Mouse (Mus musculus) ovary, postnatal 36 days (tissue): ENCODE measurements around the gene Sez6l2.

Experiments used
- DNase-seq: peaks from one replicate; pipeline ENCODE4 v3.0.0; 2022; ENCODE audit warnings: low spot score, mixed read lengths

Sez6l2 gene

DNA sequence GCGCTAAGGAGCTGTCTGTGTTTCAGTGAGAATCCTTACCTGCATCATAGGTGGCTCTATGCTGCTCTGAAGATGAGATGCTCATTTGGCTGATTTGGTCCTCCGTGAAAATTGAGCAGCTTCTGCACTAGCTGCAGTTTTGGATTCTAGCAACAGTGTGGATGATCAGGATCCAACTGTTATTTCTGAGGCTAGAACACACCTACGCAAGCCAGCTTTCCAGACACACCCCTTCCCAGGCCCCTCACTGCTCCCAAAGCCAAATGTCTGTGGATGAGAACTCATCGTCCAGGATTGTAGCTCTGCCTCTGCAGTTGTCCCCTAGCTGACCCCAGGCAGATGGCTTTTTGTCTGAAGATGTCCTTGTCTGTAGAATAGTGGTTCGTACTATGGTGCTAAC, 10.7 kb downstream of the Sez6l2 start:
- no peak for DNase-seq

GRCm38 (mm10) chr7:126961965-126962364, 11.6 kb downstream of the Sez6l2 start:
- DNase-seq: no peak

- peak; percentile 52 for DNase-seq
Observed at GRCm38 (mm10) chr7:126963548-126964286, 13.4 kb downstream of the Sez6l2 start.

DNA sequence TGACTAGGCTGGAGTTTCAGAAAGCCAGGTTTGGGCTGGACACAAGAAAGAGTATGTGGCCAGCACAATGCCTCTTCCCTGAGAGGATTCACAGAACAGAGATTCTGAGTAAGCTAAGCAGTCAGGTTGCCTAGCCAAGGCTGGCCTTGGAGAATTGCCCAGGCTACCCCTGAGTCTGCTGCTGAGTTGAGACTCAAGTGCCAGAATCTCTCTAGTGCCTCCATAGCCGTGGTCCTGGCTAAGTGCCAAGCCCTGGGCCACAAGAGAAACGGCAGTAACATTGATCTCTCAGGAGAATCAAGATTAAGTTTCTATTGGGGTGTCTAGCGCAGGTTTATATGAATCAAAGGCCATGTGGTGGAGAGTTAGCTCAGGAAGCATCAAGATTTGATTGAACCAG, 15.2 kb downstream of the Sez6l2 start:
- DNase-seq: no peak

- no peak for DNase-seq
Observed at GRCm38 (mm10) chr7:126967361-126967760, 17.0 kb downstream of the Sez6l2 start.

DNA sequence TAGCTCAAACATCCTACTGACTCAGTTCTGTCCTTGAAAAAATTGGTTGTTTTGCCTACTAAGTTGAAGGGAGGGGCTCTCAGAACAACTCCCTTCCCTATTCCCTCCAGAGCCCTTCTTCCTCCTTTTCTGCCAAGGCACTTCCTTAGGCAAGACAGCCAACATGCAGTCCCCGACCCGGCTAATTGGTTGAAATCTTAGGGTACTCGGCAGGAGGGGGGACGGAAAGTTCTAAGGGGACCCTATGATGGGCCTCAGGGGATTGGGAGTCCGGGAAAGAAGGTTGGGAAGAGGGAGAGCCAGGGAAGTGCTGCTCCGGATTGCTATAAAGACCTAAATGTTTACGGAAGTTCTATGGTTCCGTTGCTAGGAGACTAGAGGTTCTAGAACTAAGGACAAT, 25.1 kb downstream of the Sez6l2 start:
- DNase-seq: peak; percentile 34

DNA sequence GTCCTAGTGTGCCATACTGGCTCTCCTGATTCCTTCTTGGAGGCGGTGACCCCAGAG, 25.4 kb downstream of the Sez6l2 start, which contains the start of gene Cdipt:
Gene Cdipt (plus strand): TSS at position 22 of the 57 bp plus-strand sequence.
- DNase-seq: no peak

DNA sequence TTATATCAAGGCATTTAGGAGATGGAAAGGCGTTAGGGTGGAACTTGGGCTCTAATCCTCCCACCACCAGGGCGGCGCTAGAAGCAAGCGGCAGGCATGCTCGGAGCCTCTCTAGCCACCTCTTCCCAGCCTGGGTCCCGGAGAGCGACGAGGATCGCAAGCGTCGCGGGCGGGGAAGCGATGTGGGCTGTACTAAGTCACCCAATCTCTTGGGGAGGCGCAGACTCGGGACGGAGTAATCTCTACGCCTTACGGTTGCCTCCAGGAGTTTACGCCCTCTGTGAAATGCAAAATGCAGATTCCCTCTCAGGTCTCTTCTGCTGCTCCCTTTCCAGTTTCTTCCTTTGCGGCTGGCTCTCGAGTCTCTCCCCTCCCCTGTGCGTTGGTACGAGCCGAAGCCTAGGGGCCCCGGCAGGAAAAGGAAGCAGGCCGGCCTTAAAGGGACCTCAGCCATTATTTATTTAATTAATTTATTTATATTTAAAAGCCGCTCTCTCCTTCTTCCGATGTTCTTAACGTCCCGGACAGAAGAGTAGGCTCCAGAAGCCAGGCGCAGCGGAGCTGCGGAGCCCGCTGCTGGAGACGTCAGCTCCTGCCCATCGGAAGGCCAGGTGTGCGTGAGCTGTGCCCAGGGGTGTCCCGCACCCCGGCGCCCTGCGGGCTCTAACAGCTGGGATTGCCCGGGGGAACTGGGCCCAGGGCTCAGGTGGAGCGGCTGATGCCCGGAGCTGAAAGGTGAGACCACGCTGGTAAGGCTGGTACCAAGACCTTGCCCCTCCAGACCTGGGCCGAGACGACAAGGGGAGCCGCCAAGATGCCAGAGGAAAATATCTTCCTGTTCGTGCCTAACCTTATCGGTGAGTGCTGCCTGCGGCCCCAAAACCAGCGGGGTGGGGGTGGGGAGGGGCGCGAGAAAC, 25.8 kb downstream of the Sez6l2 start, which contains the start of gene Cdiptos:
Gene Cdiptos (minus strand): TSS at position 149 of the 917 bp plus-strand sequence.
- DNase-seq: peak; percentile 95

DNA sequence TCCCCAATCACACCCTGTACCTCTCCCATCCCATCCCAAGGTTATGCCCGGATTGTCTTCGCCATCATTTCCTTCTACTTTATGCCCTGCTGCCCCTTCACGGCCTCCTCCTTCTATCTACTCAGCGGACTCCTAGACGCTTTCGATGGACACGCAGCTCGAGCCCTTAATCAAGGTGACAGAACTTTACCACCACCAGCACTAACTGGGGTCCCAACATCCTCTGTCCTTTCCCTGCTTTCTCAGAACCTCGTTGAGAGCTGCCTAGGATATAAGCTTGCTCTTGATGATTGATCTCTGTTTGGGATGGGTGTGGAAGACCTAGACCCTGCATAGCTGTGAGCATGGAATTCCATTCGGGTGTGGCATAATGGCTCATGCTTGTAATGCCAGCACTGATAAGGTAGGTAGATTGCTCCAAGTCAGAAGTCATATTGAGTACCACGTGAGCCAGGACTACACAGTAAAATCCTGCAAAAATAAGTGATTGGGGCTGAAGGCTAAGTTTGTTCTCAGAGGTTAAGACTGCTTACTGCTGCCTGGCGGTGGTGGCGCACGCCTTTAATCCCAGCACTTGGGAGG, 26.6 kb downstream of the Sez6l2 start:
- no peak for DNase-seq

GRCm38 (mm10) chr7:126978841-126979240, 28.5 kb downstream of the Sez6l2 start:
- DNase-seq: no peak

GRCm38 (mm10) chr7:126981601-126982000, 31.2 kb downstream of the Sez6l2 start:
- no peak for DNase-seq

DNA sequence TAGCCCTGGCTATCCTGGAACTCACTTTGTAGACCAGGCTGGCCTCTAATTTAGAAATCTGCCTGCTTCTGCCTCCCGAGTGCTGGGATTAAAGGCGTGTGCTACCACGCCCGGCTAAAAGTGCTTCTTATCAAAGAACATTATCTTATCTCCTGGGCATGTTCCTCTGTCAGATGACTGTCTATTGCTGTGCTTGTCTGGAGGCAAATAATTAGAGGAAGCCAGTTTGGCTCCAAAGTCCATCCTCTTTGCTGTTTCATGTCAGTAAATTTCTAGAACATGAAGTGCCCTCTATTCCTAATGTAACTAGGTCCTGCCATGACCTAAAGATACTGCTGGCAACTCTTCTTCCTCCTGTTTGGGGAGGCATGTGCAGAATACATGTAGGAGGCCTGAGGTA, 31.7 kb downstream of the Sez6l2 start:
- no peak for DNase-seq

DNA sequence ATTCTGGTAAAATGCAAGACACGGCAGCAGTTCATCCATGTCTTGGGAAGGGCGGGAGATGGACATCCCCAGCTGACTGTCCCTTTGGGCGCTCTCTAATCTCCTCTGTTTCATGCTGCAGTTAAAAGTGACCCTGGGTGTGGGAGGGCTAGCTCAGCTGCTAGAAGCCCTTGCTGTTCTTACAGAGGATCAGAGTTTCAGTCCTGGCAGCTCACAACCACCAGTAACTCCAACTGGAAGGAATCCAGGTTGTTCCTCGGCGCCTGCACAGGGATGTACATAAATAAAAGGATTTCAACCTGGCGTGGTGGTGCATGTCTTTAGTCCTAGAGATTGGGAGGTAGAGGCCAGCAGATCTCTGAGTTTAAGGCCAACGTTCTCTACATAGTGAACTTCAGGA, 32.8 kb downstream of the Sez6l2 start:
- DNase-seq: no peak

DNA sequence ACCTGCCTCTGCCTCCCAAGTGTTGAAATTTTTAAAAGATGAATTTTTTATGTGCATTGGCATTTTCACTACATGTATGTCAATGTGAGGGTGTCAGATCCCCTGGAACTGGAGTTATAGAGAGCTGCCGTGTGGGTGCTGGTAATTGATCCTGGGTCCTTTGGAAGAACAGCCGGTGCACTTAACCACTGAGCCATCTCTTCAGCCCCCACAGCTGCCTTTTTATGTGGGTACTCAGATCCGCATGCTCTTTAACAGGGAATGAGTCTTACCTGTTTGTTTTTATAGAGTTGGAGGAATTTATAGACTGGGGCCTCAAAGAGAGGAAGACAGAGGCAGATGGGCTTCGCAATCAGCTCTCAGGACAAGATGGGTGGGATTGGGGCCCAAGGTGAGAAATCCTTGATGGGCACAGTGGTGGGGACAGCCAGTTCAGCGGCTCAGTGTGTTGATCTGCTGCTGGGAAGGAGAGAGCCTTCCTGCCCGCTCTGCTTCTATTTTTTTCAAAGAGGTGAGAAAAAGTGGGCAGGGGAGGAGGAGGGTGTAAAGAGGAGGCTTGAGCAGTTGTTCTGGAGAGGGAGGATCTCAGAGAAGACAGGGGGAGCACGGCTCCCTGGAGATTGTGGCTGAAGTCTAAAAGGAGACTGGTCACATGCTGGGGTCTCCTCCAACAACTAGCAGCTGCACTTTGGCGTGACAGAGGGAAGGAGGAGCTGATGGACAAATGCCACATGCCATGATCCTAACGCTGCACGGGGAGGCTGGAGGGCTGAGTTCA, 34.5 kb downstream of the Sez6l2 start:
- no peak for DNase-seq

DNA sequence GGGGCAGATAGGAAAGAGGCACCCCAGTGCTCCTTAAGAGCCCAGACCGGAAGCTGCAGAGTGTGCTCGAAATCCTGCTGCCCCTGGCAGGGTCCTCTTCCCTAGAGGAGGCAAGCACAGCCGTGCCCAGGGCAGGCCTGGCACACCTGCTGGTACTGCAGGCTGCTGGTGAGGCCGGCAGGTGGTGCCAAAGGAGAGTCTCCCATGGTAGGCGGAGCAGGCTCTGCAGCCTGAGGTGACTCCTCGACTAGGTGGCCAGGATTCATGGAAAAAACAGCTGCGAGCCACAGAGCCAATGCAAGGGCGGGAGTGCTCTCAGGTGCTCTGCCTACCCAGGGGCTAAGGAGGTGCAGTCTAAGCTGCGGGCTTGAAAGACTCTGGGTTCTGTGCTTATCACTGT, 36.0 kb downstream of the Sez6l2 start:
- peak; percentile 51 for DNase-seq

DNA sequence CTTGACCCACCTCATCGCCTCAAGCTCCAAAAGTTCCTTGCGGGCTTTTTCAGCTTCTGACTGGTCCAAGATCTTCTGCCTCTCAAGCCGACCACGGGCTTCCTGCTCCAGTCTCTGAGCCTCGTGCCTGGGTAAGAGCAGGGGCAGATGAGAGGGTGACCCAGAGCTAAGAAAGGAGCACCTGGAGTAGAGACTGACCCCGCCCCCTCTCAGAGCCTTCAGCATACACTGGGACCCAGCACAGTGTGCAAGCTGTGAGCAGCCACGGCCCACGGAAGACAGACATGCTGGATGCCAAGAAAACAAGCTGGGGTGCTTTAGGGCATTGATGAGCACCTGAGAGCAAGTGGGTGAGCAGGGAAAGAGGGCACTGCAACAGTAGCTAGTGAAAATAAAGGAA, 38.5 kb downstream of the Sez6l2 start:
- no peak for DNase-seq

DNA sequence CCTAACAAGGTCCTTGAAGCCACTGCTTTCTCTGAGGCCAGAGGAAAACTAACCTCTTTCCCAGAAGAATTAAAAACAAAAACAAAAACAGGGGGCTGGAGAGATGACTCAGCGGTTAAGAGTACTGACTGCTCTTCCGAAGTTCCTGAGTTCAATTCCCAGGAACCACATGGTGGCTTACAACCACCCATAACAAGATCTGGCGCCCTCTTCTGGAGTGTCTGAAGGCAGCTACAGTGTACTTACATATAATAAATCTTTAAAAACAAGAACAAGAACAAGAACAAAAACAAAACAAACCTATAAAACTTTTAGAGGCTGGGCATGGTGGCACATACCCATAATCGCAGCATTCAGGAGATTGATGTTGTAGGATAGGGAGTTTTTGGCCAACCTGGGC, 46.1 kb downstream of the Sez6l2 start:
- DNase-seq: no peak

DNA sequence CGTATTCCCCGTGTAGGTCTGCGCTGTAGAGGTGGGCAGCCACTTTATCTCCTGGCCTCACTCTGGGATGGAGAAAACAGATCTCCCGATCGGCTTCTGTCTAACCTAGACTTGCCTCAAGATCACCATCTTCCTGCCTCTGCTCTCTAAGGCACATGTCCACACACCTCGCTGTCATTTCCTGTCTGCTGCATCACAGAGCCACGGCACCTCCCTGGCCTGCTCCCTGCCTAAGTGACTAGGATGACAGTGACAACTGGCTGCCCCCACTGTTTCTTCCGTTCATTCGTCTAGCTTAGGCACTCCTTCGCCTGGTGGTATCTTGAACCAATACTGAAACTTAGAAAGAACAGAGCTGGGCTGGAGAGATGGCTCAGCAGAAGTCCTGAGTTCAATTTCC, 49.2 kb downstream of the Sez6l2 start:
- no peak for DNase-seq

- DNase-seq: no peak
Observed at GRCm38 (mm10) chr7:127003620-127004019, 53.3 kb downstream of the Sez6l2 start.

- no peak for DNase-seq
Observed at GRCm38 (mm10) chr7:127004122-127004875, 53.9 kb downstream of the Sez6l2 start.

- DNase-seq: no peak
Observed at GRCm38 (mm10) chr7:127007313-127008024, 57.1 kb downstream of the Sez6l2 start.
